Mouse (Mus musculus) telencephalon, adult 2 months (tissue): ENCODE data around the gene Gpr45.

Source experiments
- DNase-seq: peaks from one replicate; pipeline ENCODE4 v3.0.0-alpha.2; 2011; ENCODE audit warnings: low read depth, low spot score

Gpr45 gene

DNA sequence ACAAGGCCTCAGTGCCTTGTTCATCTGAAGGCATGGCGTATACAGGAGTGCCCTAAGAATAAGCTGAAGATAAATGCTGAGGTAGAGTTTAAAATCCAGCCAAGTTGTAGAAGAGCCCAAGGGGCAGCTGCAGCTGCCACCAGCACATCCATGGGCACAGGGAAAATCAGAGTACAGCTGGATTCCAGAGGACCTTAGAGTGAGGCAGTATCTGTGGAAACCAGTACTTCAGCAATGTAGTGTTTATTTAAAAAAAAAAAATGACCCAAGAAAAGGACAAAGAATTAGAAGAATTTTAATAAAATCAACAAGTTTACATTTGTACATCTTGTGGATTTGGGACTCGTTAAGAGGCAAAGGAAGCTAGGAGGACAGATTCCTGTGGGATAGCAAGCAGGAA is 94.3 kb downstream of the Gpr45 start:
- no peak for DNase-seq

DNA sequence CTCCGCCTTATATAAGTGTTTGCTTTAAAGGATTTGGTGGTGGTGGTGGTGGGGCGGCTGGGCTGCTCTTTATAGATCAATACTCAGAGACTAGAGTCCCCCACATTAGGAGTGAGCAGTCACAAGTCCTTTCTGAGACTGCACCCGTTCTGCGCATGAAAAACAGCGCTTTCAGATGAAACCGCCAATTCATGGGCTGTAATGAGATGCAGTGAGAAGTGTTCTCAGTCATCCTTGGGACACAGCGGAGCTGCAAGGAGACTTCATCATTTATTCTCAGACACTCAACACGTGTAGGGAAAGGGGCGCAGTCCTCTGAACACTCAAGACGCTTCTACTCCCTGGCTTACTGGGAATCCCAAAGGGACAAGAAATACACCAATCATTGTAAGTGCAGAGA is 95.1 kb downstream of the Gpr45 start:
- DNase-seq, result no peak

GRCm38 (mm10) chr1:43051903-43052302 is 99.2 kb downstream of the Gpr45 start:
- DNase-seq, result no peak

- DNase-seq, result no peak
These were observed 113.1 kb downstream of the Gpr45 start for GRCm38 (mm10) chr1:43065615-43066310.

DNA sequence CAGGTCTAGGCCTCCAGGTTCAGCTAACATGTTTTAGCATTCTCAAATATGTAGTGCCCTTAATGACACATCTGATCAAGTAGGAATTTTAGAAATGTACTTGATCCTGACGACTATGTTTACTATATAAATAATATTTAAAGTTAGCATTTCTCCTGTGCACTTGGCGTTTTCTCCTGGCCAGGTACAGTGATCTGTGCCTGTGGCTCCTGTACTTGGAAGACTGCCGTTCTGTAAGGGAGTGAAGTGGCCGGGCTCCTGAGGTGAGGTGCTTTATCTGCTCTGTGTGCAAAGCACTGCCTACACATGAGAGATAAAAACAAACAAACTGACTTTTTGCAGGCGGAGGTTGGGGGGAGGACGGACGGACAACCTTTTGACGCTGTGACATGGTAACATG is 113.9 kb downstream of the Gpr45 start:
- no peak for DNase-seq

GRCm38 (mm10) chr1:43067551-43067950 is 114.9 kb downstream of the Gpr45 start:
- DNase-seq, result no peak

- DNase-seq, result no peak
These were observed 118.1 kb downstream of the Gpr45 start for GRCm38 (mm10) chr1:43070726-43071125.

DNA sequence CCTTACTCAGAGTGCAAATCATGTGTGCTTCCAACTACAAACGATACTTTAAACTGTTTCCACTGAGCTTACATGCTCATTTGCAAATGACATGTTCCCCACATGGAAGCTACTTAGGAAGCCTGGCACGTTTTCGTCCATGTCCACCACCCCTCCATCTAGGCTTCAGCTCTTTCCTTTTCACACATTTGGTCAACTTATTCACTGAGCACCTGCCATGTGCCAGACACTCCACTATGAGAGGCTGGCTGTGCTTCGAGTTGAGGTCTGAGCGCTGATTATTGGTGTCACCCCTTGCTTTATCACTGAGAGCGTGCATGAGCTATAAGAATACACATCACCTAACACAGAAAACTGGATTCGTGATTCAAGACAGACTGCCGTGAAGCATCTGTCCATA is 119.4 kb downstream of the Gpr45 start:
- no peak for DNase-seq

DNA sequence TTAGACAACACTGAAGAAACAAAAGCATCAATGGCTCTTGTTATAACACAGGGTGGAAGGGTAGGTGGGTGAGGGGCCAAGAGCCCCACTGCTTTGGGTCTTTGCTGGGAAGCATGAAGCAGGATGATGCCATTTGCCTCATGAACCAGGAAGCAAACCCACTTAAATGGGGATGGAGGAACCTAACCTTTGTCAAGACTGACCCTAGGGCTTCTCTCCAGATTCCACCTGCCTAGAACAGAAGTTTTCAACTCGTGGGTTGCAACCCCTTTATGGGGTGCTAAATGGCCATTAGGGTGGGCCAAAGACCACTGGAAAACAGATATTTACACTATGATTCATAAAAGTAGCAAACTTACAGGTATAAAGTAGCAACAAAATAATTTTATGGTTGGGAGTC is 119.9 kb downstream of the Gpr45 start:
- no peak for DNase-seq

DNA sequence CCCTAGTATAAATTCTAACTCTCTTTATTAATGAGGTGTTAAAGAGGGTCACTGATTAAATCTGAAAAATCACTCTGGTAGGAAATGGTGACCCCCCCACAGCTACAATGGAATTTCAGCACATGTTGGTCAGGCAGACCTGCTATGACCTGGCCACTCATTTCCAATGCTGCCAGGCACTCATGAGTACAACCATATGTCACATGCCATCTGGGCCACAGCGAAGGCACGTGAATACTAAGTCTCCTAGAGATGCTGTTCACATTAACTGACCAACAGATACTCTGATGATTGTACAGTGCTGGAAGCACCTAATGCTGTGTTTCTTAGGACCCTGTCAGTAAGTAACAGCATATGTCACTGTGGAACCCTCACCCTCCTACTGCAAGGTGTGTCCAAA is 122.1 kb downstream of the Gpr45 start:
- DNase-seq, result no peak

DNA sequence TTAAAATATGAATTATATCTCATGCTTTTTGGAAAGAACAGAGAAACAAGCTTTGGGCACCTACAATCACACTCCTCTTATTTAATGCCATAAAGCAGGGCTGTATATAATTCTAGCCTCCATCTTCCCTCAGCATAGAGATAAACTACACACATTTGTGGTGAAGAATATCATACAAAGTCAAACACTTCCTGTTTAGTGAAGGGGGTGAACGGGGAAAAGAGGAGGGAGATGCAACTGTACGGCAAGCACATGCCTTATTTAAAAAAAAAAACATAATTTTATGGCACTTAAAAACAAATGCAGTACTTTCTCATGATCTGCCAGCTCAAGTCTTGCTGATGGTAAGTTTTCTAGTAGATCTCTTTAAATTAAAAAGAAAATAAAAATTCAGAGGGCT is 125.5 kb downstream of the Gpr45 start:
- no peak for DNase-seq

DNA sequence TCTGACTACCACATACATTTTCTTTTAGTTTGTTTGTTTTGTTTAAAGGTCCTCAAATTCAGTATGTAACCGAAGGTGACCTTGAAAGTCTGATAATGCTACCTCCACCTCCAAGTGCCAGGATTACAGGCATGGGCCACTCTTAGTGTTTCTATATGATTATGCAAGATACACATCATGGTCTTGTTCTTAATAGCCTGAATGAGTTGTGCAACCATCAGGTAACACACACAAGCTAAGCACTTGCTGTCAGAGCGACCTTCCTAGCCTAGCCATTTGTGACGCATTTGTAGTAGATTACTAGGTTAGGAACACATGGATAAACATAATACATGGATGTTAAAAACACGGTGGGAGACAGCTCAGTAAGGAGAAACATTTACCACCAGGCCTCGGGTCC is 130.3 kb downstream of the Gpr45 start:
- DNase-seq, result no peak
